Mouse (Mus musculus): Measurements from ENCODE around the gene Armc3.
A peak's percentile ranks its signal among the peaks of the same experiment; 100 is the strongest.
"Not testable (repeated sequence)": the region's sequence is repeated elsewhere in the genome, so short reads cannot be mapped to it uniquely, and the experiment has no call there.

The Armc3 gene

GRCm38 (mm10) chr2:19274583-19274982 is 75.5 kb downstream of the Armc3 start:
- DNase-seq (ENCODE audit: low spot score): no peak

DNA sequence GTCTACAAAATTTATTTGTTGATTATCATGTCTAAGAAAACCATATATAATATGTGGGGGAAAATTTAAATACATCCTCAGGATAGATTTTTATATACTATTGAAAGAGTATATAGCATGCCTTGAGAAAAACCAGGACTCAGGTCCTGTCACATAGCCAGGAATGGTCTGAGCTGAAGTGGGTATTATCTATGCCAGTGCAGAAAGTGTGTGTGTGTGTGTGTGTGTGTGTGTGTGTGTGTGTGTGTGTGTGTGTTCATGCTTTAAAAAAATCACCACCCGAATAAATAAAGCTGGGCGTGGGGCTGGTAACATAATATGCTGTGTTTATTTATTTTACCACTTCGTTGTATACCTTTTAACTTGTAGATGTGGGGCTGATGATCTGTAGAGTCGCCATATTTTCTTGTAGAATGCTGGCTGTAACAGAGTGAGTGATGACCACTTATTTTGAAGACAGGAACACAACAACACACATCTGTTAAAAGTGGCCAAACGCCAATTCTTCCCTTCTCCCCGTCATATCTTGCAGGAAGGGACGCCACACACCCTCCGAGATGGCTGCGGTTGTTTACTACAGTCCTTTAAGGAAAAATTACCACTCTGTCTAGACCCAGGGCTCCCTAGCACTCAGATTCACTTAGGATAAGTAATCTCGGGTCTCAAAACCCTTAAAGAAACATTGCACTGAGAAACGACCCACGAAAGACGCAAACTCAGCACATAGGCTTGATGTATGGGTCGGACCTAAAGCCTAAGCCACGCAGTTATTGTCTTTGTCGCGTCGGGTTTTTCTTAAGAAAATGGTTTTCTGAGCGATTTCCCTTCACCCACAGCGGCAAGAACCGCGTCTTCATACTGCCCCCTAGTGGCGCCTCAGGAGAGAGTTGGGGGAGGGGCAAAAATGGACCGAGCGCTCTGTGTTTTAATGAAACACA is 76.8 kb downstream of the Armc3 start:
- peak; percentile 65 for DNase-seq (ENCODE audit: low spot score)

DNA sequence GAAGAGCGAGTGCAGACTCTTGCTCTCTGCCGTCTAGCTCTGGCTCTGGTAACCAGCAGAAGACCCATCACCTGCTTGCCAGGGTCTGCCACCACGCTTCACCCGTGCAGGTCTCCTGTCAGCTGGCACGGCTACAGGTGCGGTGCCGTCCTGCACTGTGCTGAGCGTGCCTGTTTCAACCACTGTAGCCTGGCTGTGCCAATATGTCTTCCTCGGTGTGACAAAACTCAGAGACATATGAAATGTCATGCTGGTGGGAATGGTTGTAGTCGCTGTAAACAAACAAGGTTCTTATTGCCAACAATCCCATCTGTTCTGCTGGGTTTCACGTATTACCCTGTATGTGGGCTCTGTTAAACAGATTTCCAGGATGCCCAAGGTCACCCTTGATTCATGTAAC is 81.2 kb downstream of the Armc3 start:
- no peak for DNase-seq (ENCODE audit: low spot score)

DNA sequence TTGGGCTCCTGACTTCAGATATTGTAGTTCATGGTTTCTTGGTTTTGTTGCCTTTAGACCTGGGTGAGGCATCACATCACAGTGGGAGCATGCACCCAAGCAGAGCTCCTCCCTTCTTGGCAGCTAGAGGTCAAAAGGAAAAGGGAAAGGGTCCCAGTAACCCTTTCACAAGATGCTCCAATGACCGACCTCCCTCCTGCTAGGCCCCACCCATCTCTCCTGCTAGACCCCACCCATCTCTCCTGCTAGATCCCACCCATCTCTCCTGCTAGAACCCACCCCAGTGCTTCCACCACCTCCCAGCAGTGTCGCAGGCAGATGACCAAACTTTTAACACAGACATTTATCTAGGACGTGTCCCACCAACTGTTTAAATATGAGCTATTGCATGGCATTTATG is 93.3 kb downstream of the Armc3 start:
- DNase-seq (ENCODE audit: low spot score): no peak

- DNase-seq (ENCODE audit: low spot score): no peak
Measured at GRCm38 (mm10) chr2:19300345-19301089, 101.4 kb downstream of the Armc3 start.

DNA sequence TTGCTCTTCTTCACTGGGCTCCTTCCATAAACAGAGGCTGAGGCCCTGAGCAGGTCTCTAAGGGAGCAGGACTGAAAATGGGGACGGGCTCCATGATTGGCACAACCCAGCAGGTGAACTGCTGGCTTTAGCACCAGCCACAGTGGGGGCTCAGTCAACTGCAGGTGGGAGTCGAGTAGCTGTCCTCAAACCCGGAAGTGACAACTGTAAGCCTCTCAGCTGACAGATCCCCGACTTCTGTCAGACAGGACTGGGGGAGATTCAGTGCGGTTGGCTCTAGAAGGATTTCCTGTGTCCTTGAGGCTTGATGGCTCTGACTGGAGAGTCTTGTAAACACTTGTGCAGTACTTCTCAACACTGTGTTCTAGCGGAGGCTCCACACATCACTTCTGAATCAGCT is 102.1 kb downstream of the Armc3 start:
- DNase-seq (ENCODE audit: low spot score): no peak

GRCm38 (mm10) chr2:19303087-19303486 is 104.0 kb downstream of the Armc3 start:
- not testable (repeated sequence) for DNase-seq (ENCODE audit: low spot score)

- no peak for DNase-seq (ENCODE audit: low spot score)
Measured at GRCm38 (mm10) chr2:19310498-19310897, 111.4 kb downstream of the Armc3 start.

DNA sequence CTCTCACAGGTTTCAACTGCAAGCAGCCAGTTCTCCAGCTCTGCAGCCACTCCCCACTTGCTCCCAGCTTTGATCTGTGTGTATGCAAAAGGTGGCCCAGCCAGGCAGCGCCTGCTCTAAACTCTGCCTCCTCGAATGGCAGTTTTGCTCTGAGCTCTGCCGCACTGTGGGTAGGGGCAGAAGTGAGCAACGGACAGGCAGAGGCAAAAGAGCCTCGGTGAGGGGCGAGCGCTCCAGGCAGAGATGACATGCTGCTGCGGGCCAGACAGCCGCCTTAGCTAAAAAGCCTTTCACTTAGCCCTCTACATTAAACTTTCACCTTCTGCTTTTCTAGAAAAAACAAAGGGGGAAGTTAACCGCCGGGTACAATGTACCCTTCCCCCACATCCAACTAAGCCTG is 117.0 kb downstream of the Armc3 start:
- DNase-seq (ENCODE audit: low spot score): no peak

GRCm38 (mm10) chr2:19316691-19317090 is 117.6 kb downstream of the Armc3 start:
- DNase-seq (ENCODE audit: low spot score): no peak

- not testable (repeated sequence) for DNase-seq (ENCODE audit: low spot score)
Measured at GRCm38 (mm10) chr2:19317151-19317812, 118.2 kb downstream of the Armc3 start.

GRCm38 (mm10) chr2:19318499-19318898 is 119.4 kb downstream of the Armc3 start:
- DNase-seq (ENCODE audit: low spot score): no peak

- DNase-seq (ENCODE audit: low spot score): no peak
Measured at GRCm38 (mm10) chr2:19319284-19319683, 120.2 kb downstream of the Armc3 start.

GRCm38 (mm10) chr2:19322448-19322847 is 123.3 kb downstream of the Armc3 start:
- DNase-seq (ENCODE audit: low spot score): no peak

DNA sequence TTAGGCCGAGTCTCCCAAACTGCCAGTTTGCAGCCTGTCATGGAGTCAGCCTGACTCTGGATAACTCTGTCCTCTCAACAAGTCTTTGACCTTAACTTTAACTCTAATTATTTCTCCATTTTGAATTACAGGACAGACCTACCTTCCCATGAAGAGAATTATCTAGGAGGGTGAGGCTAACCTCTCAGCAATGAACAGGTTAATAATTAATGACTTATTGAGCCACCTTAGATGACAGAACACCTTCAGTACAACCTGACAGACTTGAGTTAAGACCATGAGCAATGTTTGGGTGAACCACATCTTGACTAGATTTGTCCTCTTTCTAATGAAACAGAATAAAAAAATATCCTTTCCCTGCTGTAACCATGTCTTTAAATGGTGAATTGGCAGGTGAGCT is 127.3 kb downstream of the Armc3 start:
- no peak for DNase-seq (ENCODE audit: low spot score)

GRCm38 (mm10) chr2:19327811-19328210 is 128.7 kb downstream of the Armc3 start:
- no peak for DNase-seq (ENCODE audit: low spot score)

DNA sequence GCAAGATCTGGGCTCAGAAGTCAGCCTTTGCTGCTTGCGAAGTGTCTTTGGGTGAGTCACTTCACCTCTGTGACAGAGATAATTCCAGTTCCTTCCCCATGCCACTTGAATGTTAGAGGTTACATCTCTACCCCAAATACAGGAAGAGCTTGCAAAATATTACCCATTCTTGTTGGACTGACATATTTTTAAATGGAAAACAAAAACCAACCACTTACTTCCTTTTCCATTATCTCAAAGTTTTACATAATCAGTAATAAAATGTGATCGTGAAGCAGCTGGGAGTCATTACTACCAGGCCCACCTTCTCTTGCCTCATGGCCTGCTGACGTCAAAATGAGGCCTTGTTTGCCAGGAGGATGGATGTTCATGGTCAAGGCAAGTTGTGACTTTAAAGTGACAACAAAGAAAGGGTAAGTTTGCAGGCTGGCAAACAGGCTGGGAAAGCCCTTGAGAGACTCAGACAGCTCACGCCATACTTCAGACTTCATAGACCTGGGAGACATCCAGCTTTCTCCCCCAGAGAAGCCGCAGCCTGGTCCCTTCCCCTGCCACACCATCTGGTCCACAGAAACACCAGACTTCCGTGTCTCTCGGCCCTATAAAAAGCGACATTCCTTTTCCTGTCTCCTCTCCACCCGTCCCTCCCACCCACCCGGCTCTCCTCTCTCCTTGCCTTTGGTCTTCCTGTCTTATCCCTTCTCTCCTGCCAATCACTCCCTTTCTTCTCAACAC is 145.0 kb downstream of the Armc3 start:
- DNase-seq (ENCODE audit: low spot score): no peak

DNA sequence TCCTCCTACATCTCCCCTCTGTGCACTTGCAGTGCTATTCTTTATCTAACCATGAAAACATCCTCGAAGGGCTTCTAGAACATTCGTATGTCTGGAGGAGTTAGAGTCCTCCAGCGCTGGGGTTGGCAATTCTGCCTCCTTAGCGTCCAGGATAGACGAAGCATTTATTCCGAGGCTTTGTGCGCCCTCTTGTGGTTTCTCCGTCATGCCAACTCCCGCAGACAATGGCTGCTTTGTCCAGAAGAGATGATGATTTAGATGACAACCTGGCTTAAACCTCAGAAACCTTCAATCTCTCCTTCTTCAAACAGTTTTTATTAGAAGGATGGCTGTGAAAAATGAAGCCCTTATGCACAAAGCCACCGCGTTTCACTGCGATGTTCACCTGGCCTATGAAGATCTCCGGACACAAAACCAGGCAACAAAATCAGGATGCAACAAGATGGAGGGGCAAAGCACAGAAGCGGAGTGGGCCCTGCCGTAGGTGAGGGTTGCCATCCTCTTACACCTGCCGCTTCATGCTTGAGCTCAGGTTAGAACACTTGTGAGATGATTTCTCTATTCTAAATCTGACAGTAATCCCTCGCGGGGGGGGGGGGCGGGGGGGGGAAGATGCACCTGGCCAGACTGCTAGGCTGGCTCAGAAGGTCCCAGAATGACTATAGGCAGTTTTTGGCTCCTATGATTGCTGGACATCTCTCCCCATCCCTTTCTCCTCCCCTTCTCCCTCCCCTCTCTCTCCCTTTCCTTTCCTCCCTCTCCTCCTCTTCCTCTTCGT is 145.7 kb downstream of the Armc3 start:
- peak; percentile 62 for DNase-seq (ENCODE audit: low spot score)

- no peak for DNase-seq (ENCODE audit: low spot score)
Measured at GRCm38 (mm10) chr2:19345414-19345964, 146.4 kb downstream of the Armc3 start.

GRCm38 (mm10) chr2:19348454-19348853 is 149.4 kb downstream of the Armc3 start:
- DNase-seq (ENCODE audit: low spot score): no peak

DNA sequence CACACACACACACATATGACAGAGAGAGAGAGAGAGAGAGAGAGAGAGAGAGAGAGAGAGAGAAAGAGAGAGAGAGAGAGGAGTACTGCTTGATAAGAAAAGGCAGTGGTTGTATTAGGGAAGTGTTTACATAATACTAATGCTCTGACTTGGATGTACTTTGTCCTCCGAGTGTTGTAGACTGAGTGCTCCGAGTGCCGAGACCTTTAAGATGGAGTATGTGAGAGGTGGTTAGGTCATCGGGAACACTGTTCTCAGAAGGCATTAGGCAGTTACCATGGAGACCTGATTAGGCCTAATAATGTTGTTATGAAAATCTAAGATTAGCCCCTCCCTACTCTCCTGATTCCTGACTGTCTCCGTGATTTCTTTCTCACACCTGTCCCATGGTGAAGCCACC is 151.1 kb downstream of the Armc3 start:
- DNase-seq (ENCODE audit: low spot score): no peak

Measured in testis, postnatal 14 days (tissue).